Mouse (Mus musculus) T-helper 1 cell (primary cell): ENCODE measurements at regions not wholly inside any gene's neighbourhood (a gene's known extent, or its start where the extent isn't known, plus 50 kb on each side); places are given as distances from the start of the nearest gene placed in this dataset.

Experiments
- in situ Hi-C: fragments of 300-600 bp; cut with MboI, MseI; formaldehyde crosslinking; loops from one replicate; pipeline ENCODE4 v1.15.1; 2025; ENCODE audit warnings: high pct_unique_total_duplicates

DNA sequence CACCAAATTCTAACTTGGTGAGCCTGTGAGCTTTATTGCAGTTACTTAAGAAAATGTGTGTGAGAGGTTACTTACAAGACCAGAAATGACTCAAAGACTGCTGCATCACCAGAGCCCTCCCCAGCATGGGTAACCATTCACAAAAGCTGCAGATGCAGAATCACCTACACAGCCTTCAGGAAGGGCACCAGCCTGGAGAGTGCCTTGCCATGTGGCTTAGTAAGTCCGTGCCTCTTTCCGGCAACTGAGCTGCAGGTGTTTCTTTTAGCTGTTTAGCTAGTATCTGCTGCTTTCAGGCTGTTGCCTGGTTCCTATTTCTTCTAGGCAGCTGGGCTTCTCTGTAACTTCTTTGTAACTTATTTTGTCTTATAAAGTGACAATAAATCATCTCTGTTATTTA lies 213.2 kb upstream of the Stxbp6 start:
- in situ Hi-C loops = no loop called here

DNA sequence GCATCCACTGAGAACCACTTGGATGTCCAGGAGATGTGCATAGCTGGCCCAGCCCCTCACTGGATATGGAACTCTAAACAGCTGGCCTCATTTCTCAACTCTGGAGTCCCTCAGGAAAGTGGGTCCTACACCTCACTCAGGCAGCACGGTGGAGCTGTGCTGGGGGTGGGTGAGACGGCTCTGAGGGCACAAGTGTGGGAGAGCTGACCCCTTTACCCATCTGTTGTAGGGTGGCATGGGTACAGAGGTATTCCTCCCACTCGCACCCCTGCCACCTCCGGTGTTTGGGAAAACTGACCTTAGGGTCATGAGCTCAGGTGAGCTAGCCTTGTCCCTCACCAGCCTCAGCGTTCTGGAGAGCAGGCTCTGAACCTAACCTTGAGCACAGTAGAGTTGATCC lies 181.8 kb upstream of the Stxbp6 start:
- in situ Hi-C loops = no loop called here

DNA sequence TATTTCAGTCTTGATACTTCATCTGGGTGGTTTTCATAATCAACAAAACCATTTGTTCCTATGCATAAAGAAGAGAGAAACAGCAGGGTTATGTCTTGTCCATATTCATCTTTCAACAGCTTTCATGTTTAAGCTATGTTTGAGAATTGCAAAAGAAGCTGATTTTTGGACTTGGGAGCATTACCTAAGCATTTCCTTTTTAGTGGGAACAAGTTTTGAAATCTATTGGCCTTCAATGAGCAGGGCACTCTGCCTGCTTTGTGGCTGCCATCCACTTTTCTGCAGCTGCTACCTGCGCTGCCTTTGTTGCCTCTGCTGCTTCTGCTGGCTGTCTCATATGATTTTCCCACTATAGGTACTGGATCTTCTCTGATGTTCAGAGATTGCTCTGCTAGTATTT lies 136.6 kb upstream of the Stxbp6 start:
- in situ Hi-C loops = no loop called here

DNA sequence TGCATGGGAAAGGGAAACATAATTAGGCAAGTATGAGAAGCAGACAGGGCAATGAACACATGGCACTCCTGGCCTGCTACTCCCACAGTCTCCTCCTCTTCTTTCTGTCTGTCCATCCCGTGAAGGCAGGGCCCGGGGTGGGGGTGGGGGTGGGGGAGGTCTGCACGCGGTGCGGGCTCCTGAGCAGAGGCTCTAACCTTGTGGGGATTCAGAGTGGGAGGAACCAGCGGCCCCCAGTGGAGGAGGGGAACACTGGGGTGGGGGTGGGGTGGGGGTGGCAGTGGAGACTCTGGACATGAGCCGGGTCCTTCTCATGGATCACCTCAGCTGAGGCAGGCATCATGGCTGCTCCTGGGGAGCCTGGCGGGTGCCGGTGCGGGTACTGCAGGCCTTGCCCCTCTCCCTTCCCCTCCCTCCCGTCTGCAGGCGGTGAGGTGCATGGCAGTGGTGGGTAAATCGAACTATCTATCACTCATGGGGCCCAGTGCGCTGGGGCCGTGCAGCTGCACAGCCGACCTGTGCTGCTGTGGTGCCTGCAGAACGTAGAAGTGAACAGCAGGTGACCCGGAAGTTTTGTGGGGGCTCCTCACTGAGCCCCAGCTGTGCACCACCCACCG lies 120.9 kb upstream of the Stxbp6 start:
- in situ Hi-C loops = no loop called here

DNA sequence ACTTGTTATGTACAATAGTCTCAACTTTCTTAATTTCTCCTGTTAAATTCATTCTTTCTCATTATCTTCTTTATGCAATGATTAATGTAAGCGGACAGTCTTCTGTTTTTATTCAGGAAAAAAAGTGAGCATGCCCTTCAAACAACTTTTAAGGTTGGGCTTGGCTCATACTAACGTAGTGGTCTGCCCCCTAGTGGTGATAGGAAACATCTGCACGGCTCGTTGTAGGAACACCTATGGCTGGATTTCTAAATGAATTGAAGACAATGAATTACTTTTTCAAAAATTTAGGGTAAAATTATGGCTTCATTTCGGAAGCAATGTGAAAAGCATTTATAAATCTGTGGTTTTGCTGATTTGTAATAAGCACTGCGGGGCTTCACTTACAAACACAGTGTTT lies 112.6 kb upstream of the Stxbp6 start:
- in situ Hi-C loops = no loop called here

DNA sequence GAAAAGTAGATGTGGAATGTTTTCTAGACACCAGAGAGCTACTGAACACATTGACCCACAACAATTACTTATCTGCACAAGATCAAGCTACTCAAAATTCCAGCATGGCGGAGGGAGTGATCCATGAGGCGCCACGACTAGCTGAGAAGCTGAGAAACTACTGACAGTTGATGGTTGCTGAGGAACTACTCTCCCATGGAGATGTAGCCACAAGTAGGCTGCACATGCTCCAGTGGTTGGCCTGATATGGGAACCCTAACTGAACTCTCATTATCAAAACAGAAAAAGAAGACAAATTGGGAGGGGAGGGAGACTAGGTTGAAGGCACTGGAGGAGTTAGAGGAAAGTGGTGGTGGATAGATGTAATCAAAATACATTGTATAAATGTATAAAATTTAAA lies 110.0 kb upstream of the Stxbp6 start:
- in situ Hi-C loops = no loop called here

DNA sequence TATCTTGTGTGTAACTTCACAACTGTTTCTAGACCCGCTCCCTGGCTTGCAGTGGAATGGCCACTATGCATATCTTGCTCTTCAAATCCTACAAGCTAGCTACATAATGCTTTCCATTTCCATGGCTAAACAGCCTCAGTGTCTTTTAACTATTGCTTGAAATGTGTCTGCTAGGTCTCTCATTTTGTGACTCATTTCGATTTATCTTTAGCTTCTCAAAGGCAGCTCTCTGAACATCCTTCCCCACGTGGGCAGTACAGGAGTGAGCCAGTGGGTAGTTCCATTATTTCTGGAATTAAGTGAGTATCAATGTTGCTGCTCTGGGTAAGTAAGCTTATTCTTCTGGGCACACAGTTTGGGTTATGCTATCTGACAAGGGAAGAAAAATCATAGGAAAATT lies 102.9 kb upstream of the Stxbp6 start:
- in situ Hi-C loops = loop anchor here (10.0 kb wide), 2 partner anchors 263 to 313 kb away; no protein-coding TSS in a partner anchor

DNA sequence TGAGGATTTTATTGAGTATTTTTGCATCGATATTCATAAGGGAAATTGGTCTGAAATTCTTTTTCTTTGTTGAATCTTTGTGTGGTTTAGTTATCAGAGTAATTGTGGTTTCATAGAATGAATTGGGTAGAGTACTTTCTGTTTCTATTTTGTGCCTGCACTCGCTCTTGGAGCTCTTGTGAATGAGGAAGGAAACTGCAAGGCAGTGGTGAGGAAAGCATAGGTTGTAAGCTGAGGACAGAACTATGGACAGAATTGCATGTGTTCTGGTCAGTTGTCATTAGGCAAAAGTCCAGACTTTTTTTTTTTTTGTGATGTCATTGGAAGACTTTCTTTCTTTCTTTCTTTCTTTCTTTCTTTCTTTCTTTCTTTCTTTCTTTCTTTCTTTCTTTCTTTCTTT lies 100.8 kb upstream of the Stxbp6 start:
- in situ Hi-C loops = loop anchor here (10.0 kb wide), 2 partner anchors 260 to 310 kb away; no protein-coding TSS in a partner anchor

DNA sequence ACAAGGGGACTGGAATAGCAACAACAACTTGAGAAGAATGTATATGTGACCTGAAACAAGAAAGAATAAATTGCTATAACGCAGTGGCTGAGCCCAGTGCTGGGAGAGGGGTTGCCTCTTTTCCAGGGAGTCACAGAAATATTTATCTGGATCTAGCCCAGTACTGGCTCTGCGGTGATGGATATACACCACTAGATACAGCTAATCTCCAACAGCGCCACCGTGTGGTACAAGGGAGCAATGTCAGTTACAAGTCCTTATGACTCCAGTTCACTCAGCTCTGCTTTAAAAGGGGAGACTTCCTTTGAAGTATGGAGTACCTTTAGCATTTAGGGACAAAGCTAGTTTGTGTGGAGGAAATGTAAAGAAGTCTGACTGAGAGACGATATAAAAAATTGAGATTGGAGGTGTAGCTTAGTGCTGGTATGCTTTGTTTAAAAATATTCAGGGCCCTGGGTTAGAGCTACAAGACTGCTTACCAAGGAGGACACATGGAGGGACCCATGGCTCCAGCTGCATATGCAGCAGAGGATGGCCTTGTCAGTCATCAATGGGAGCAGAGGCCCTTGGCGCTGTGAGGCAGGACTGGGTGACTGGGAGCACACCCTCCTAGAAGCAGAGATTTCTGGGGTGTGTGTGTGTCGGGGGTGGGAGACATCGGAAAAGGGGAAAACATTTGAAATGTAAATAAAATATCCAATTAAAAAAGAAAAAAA lies 97.6 kb upstream of the Stxbp6 start:
- in situ Hi-C loops = loop anchor here (10.0 to 25.0 kb wide), 3 partner anchors 257 to 560 kb away; no protein-coding TSS in a partner anchor

DNA sequence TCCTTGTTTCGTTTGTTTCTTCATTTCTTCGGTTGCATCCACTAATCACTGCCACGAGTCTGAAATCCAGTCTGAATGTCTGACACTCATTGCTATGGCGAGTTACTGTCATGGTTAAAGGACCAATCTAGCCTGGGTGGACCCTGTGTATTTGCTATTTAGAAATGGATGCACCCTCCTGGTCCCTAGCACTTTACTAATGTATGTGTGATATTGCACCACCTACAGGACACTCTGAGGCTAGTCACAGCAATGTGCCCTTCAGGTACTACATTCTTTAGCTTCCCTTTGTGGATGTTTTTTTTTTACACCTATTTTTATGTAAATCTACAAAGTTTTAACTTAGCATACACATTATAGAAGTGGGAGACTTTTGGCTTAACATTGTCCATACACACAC lies 87.5 kb upstream of the Stxbp6 start:
- in situ Hi-C loops = loop anchor here (25.0 kb wide), 1 partner anchor 550 kb away; no protein-coding TSS in a partner anchor

DNA sequence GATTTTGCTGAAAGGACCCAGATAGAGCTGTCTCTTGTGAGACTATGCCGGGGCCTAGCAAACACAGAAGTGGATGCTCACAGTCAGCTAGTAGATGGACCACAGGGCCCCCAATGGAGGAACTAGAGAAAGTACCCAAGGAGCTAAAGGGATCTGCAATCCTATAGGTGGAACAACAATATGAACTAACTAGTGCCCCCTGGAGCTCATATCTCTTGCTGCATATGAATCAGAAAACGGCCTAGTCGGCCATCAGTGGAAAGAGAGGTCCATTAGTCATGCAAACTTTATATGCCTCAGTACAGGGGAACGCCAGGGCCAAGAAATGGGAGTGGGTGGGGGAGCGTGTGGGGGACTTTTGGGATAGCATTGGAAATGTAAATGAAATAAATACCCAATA lies 87.1 kb upstream of the Stxbp6 start:
- in situ Hi-C loops = loop anchor here (25.0 kb wide), 1 partner anchor 549 kb away; no protein-coding TSS in a partner anchor

DNA sequence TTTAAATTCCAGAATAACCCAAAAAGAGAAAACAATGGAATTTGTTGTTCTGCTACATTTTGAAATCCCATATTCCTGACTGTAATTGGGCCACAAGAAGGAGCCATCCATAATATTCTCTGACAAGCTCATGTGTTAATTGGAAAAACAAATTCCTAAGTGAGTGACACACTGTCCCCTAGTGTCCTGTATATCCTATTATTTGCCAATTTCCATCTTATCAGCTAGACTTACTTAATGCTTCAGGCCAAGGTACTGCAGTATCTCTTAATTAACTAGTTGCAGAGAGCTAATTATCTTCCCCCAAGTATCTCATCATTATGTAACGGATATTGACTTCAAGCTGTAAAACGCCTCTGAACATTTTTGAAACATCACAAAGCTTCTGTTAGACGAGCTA lies 84.5 kb upstream of the Stxbp6 start:
- in situ Hi-C loops = loop anchor here (25.0 kb wide), 1 partner anchor 547 kb away; no protein-coding TSS in a partner anchor

DNA sequence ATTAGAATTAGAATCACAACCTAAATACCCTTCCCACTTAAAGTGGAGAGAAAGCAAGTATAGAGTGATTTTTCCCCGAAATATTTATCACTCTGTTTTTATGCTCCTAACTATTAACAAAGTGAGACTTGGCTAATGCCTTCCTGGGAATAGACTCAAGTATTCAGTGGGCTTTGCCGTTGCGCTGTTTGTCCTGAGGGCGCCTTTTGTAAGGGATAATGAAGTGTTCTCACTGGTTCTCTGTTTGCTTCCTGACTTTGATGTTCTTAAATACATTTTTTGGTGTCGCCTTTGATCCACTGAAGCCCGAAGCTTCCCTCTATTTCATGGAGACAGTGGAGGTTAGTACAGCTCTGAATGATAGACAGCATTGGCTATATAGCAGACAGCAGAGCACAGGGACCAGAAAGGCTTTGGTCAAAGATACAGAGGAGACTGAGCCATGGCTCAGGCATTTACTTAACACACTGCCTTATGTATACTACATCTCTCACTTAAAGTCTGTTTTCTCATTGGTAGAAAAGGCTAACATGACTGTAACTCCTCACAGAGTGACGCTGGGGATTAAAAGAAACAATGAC lies 63.0 kb upstream of the Stxbp6 start:
- in situ Hi-C loops = no loop called here

DNA sequence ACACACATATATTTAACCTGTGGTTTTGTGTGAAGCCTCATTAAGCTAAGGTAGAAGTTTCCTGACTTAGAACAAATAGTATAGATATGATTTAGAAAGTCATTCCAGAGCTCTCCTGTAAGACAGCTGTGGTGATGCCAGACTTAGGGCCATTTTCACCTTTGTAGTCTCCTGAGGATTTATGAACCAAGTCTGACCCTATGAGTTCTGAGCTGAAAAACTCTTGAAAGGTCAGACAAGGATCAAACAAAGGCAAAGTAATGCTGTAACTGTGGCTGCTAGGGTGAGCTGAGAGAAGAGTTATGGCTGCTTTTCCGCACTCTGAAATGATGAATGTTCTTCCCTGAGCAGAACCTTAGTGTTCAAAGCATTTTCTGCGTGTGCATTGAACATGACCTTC lies 58.9 kb upstream of the Stxbp6 start:
- in situ Hi-C loops = no loop called here

DNA sequence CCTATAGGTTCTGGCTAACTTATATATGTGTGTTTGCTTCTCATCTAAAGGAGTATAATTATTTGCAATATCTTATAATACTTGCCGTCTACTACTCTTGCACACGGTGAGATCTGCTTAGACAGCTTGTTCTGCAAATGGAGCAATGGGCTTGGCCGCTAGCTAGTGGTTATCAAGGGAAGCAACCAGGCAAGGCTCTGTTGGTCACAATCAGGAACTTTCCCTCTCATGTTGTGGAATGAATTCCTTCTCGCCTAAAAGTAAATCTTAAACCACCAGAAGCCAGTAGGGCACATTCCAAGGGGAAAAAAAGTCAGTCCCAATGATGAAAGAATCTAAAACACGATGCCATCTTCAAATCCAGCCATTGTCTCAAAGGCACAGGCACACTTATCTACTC lies 56.6 kb upstream of the Stxbp6 start:
- in situ Hi-C loops = no loop called here

DNA sequence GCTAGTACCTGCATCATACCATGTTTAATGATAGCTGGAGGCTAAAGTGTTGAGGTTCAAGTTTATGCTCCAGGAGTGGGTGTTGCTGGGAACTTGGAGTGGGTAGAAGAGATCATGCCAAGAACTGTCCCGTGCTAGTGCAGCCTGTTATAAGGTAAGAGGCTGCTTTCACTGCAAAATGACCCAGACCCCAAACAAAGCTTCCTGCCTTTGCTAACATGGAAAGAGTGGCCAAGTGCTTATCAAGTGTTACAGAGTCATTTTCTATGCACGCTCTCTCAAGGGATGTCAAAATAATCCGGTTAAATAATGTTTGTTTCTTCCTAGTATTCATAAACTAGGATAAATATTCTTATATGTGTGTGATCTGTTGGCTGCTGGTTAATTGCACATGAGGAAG lies 51.4 kb upstream of the Stxbp6 start:
- in situ Hi-C loops = no loop called here
